ENCODE assay signal across 11 mouse cellular contexts in genomic region chr14:118209642-118210041, GRCm38 (mm10). TPM values are rescaled to one million over a fixed set of nuclear protein-coding genes. Genes with fewer than 3 reads are reported as not detected.
DNase-seq lines count a peak whose midpoint lies in the region; ATAC-seq and TF ChIP-seq lines count a peak whose summit lies in the region.
"Had no signal": no experiment of that assay in that cellular context is flagged by ENCODE, and none has a peak within 500 bp of the region (broad histone marks: within the 10 kb centered on the region; RNA-seq: fewer than 3 reads in every experiment).

No protein-coding gene starts in this region.

- no peak for TF ChIP-seq POLR2A in bone marrow, adult 2 months (IDR thresholded peaks at IDR 0.05; ENCODE audit: borderline replicate concordance, control insufficient read depth, low read depth, low read length)

- H3K4me1 ChIP-seq in bone marrow, adult 2 months (ENCODE audit: control insufficient read depth, insufficient read depth, low read length) = no peaks in the 10 kb centered on the region
- H3K4me1 ChIP-seq: liver, embryonic 13.5 days had no signal

- TF ChIP-seq CTCF in bone marrow, adult 2 months (IDR thresholded peaks at IDR 0.05; ENCODE audit: control insufficient read depth, insufficient read depth, low read length) = 0 out of 2 replicates have a peak, but pooled peaks have one; percentile 20

- DNase-seq in heart, postnatal 10 days = peak; percentile 20 to 49
- DNase-seq in heart, postnatal 25 days (ENCODE audit: low spot score) = no peak
- peak; percentile 49 for DNase-seq in 3T3-L1 (ENCODE audit: low read depth, low spot score)
- DNase-seq in kidney, postnatal 36 days = peak; percentile 32 to 67
- DNase-seq in urinary bladder, postnatal 4 days (ENCODE audit: low spot score in 2 of 2) = no peak
- DNase-seq in ovary, postnatal 10 days (ENCODE audit: low spot score) = no peak
- DNase-seq: liver, embryonic 13.5 days had no signal

- 13% methylated on average over 5 of the region's 5 CpGs for WGBS in bone marrow, adult 2 months

- no peak overlapping the region for H3K27ac ChIP-seq in bone marrow, adult 2 months (ENCODE audit: control insufficient read depth, insufficient read depth, low read depth, low read length, poor library complexity)
- H3K27ac ChIP-seq: liver, embryonic 13.5 days had no signal

- no peak overlapping the region for H3K4me3 ChIP-seq in bone marrow, adult 2 months (replicated peaks; ENCODE audit: control insufficient read depth, low read depth, low read length)
- H3K4me3 ChIP-seq: liver, embryonic 13.5 days had no signal

- intact Hi-C loops in heart, postnatal 10 days (cut with DNase I) = loop anchor here (1.0 kb wide), 1 partner anchor 382 kb away; no protein-coding TSS in a partner anchor
- intact Hi-C loops in heart, postnatal 25 days (cut with DNase I) = loop anchor here (5.0 kb wide), 2 partner anchors 52 to 388 kb away; no protein-coding TSS in a partner anchor

- no peak for ATAC-seq in megakaryocyte, adult 5-6 weeks (ENCODE audit: poor library complexity, severe bottlenecking)

RNA-seq across cellular contexts. Expression of gene Sox21, which starts 27.2 kb away (rescaled TPM):
- total RNA-seq in heart, postnatal 10 days (2021) = not detected
- total RNA-seq in heart, postnatal 25 days (2021) = not detected
- 0.52 TPM in 1 of 2 replicates, not detected in the other for polyA plus RNA-seq in bone marrow, adult 2 months (2011; ENCODE audit: insufficient read depth, insufficient read length, low replicate concordance, missing spikeins)
- total RNA-seq in megakaryocyte, adult 5-6 weeks (2015) = not detected in 2 replicates
- not detected in 2 replicates for total RNA-seq in megakaryocyte, adult 5-6 weeks (2017)
- polyA plus RNA-seq: liver, embryonic 13.5 days had no signal

RNA-seq across cellular contexts. Expression of gene Gm9376, which starts 57.1 kb away (rescaled TPM):
- total RNA-seq in heart, postnatal 10 days (2021) = not detected
- not detected for total RNA-seq in heart, postnatal 25 days (2021)
- not detected in 2 replicates for polyA plus RNA-seq in bone marrow, adult 2 months (2011; ENCODE audit: insufficient read depth, insufficient read length, low replicate concordance, missing spikeins)
- not detected in 2 replicates for total RNA-seq in megakaryocyte, adult 5-6 weeks (2015)
- not detected in 2 replicates for total RNA-seq in megakaryocyte, adult 5-6 weeks (2017)
- total RNA-seq: gastrocnemius, postnatal 4 days had no signal
- polyA plus RNA-seq: liver, embryonic 13.5 days; stomach, embryonic 14.5 days had no signal

Comparison
In these comparisons a context has a peak if more than half of its experiments do, and no peak if none do; other contexts are left out.
1. DNase-seq: peak in heart, postnatal 10 days (2 of 2), 3T3-L1 (single experiment) and kidney, postnatal 36 days (2 of 2); none in heart, postnatal 25 days (single experiment), urinary bladder, postnatal 4 days (0 of 2) and ovary, postnatal 10 days (single experiment).